Mouse (Mus musculus) retina, embryonic 14.5 days (tissue): Measurements from ENCODE around the gene Cenpc1.

Experiments
- DNase-seq: peaks from one replicate; pipeline ENCODE4 v3.0.0-alpha.2; 2015; ENCODE audit warnings: low spot score

Cenpc1 gene

GRCm38 (mm10) chr5:85996545-85997510 is 68.6 kb downstream of the Cenpc1 start:
- DNase-seq, result no peak

GRCm38 (mm10) chr5:85994551-85994950 is 70.8 kb downstream of the Cenpc1 start:
- DNase-seq, result peak; percentile 51

GRCm38 (mm10) chr5:85992805-85993721 is 72.3 kb downstream of the Cenpc1 start:
- no peak for DNase-seq

- peak; percentile 78 for DNase-seq
Observed at GRCm38 (mm10) chr5:85992055-85992454, 73.3 kb downstream of the Cenpc1 start.

GRCm38 (mm10) chr5:85987516-85987863 is 77.9 kb downstream of the Cenpc1 start:
- DNase-seq, result no peak

- DNase-seq, result no peak
Observed at GRCm38 (mm10) chr5:85986734-85987515, 78.5 kb downstream of the Cenpc1 start.

- no peak for DNase-seq
Observed at GRCm38 (mm10) chr5:85977646-85978426, 87.5 kb downstream of the Cenpc1 start.

GRCm38 (mm10) chr5:85962791-85963190 is 102.6 kb downstream of the Cenpc1 start:
- DNase-seq, result no peak
